Mouse (Mus musculus) left cerebral cortex, postnatal 10 days (tissue): Measurements from ENCODE around the gene Gm382. TPM values are rescaled to one million over a fixed set of nuclear protein-coding genes. Genes with fewer than 3 reads are reported as not detected.

Experiments used
- DNase-seq, 2 experiments: peaks; one replicate each; pipeline ENCODE4 v3.0.0; 2021 to 2022; ENCODE audit warnings: low spot score in 2 of 2, mixed read lengths in 1 of 2; ENCODE audit errors: extremely low spot score in 1 of 2
- intact Hi-C: fragments of 180-260 bp; cut with DNase I; formaldehyde crosslinking; loops from one replicate; pipeline ENCODE4 v1.15.1; 2025
- total RNA-seq, 2 experiments: library from RNA; stranded (reverse); gene quantifications; 2 replicates each; pipeline ENCODE4 v1.2.3; 2021

Gene Gm382
- not detected for total RNA-seq

- DNase-seq, result no peak
- intact Hi-C loops, result no loop called here
Observed at GRCm38 (mm10) chrX:127039672-127040071, at the start of gene Gm382. TSS of gene Gm382 (plus strand) at chrX:127039972.

- intact Hi-C loops, result no loop called here
- no peak for DNase-seq
Observed at GRCm38 (mm10) chrX:127070179-127070578, 30.4 kb downstream of the Gm382 start.

GRCm38 (mm10) chrX:127091282-127091681 is 51.5 kb downstream of the Gm382 start:
- intact Hi-C loops, result no loop called here
- DNase-seq, result no peak

GRCm38 (mm10) chrX:127093036-127093435 is 53.3 kb downstream of the Gm382 start:
- DNase-seq, result no peak
- intact Hi-C loops, result no loop called here

- DNase-seq, result no peak
- intact Hi-C loops, result no loop called here
Observed at GRCm38 (mm10) chrX:127093961-127094360, 54.2 kb downstream of the Gm382 start.

GRCm38 (mm10) chrX:127104341-127104740 is 64.6 kb downstream of the Gm382 start:
- intact Hi-C loops, result no loop called here
- DNase-seq, result no peak

Other genes starting within 250 kb of the Gm382 start
- not detected for gene 4932411N23Rik, start 224.1 kb upstream of the Gm382 start, total RNA-seq